Mouse (Mus musculus) kidney, embryonic 16.5 days (tissue): ENCODE data around the gene Exosc3. TPM values are rescaled to one million over a fixed set of nuclear protein-coding genes. Genes with fewer than 3 reads are reported as not detected.
"Not testable (repeated sequence)": the region's sequence is repeated elsewhere in the genome, so short reads cannot be mapped to it uniquely, and the experiment has no call there.

Source experiments
- ATAC-seq: fragments of 200-750 bp; cut with Nextera tagmentation; 2 replicates; pipeline ENCODE4 v1.8.0; 2017; ENCODE audit warnings: moderate TSS enrichment; ENCODE audit not compliant: low FRiP score, low TSS enrichment
- H3K27ac ChIP-seq: fragments of 300-500 bp; sonication (generic); 2 replicates; pipeline ENCODE4 v1.5.1; 2014; ENCODE audit warnings: low read length
- H3K27me3 ChIP-seq: fragments of 300-500 bp; sonication (generic); 2 replicates; pipeline ENCODE4 v1.6.1; 2014; ENCODE audit warnings: low read length, control low read depth, mixed read lengths; ENCODE audit not compliant: insufficient read depth
- H3K36me3 ChIP-seq: fragments of 300-500 bp; sonication (generic); 2 replicates; pipeline ENCODE4 v1.6.1; 2014; ENCODE audit warnings: low read length, control low read depth, mixed read lengths; ENCODE audit not compliant: insufficient read depth
- H3K4me1 ChIP-seq: fragments of 300-500 bp; sonication (generic); 2 replicates; pipeline ENCODE4 v1.6.1; 2014; ENCODE audit warnings: low read length, control low read depth, mixed read lengths; ENCODE audit not compliant: insufficient read depth
- H3K4me2 ChIP-seq: fragments of 300-500 bp; sonication (generic); replicated peaks from 2 replicates; pipeline ENCODE4 v1.6.1; 2014; ENCODE audit warnings: low read depth, low read length
- H3K4me3 ChIP-seq: fragments of 300-500 bp; sonication (generic); 2 replicates; pipeline ENCODE4 v1.5.1; 2014; ENCODE audit warnings: mild to moderate bottlenecking, low read length
- H3K9ac ChIP-seq: fragments of 300-500 bp; sonication (generic); replicated peaks from 2 replicates; pipeline ENCODE4 v1.6.1; 2014; ENCODE audit warnings: low read length
- H3K9me3 ChIP-seq: fragments of 300-500 bp; sonication (generic); 2 replicates; pipeline ENCODE4 v1.6.1; 2016; ENCODE audit warnings: low read length, control low read depth
- WGBS: fragments of 180-500 bp; shearing (Covaris S2); extraction: QIAGEN DNeasy Blood & Tissue Kit; methylation state at CpG from one replicate; pipeline ENCODE4 v1.1.7; 2014; 5-methylcytosine and 5-hydroxymethylcytosine counted together
- polyA plus RNA-seq: library from polyadenylated mRNA; unstranded; fragments of >200 nt; fragmentation: Nextera tagmentation; extraction: Ambion mirVana; gene quantifications from 2 replicates; pipeline ENCODE4 v1.2.1, GENCODE M21; 2015

Gene Exosc3
- polyA plus RNA-seq, result 84.0 and 85.3 TPM in 2 replicates

- Histone ChIP-seq H3K27ac (peak within 1 kb of the TSS; percentile 98), H3K9me3 (no peaks in the 10 kb centered on the region), H3K4me2 (peak within 1 kb of the TSS; percentile 95), H3K9ac (peak within 1 kb of the TSS; percentile 97), H3K27me3 (no peaks in the 10 kb centered on the region), H3K4me3 (peak within 1 kb of the TSS; percentile 99), H3K4me1 (peaks cover 18% of the 10 kb centered on the region), H3K36me3 (0 out of 2 replicates have a peak, but pooled peaks cover 4% of the 10 kb centered on the region)
- ATAC-seq, result peak; percentile 90
- under 1% methylated on average over 71 of the region's 76 CpGs for WGBS
Measured at GRCm38 (mm10) chr4:45342286-45343155, at the start of gene Exosc3. Gene Exosc3, minus strand, starts transcription at chr4:45342732.

GRCm38 (mm10) chr4:45392099-45392498, 49.6 kb upstream of the Exosc3 start:
- ATAC-seq, result no peak
- Histone ChIP-seq H3K4me2 (no peak overlapping the region), H3K27me3 (no peaks in the 10 kb centered on the region), H3K9me3 (no peaks in the 10 kb centered on the region), H3K9ac (no peak overlapping the region), H3K4me3 (no peak overlapping the region), H3K4me1 (no peaks in the 10 kb centered on the region), H3K36me3 (peaks cover 3% of the 10 kb centered on the region; the same call in 1 of the 2 replicates), H3K27ac (no peak overlapping the region)
- WGBS, result 68% methylated on average over 4 of the region's 4 CpGs

GRCm38 (mm10) chr4:45387296-45387695, 44.8 kb upstream of the Exosc3 start:
- not testable (repeated sequence) for H3K9me3 ChIP-seq, H3K4me1 ChIP-seq, H3K27me3 ChIP-seq, H3K9ac ChIP-seq, ATAC-seq, H3K36me3 ChIP-seq, H3K27ac ChIP-seq, H3K4me2 ChIP-seq, H3K4me3 ChIP-seq
- 95% methylated on average over 5 of the region's 5 CpGs for WGBS

GRCm38 (mm10) chr4:45382133-45382532, 39.6 kb upstream of the Exosc3 start:
- not testable (repeated sequence) for H3K4me2 ChIP-seq, H3K36me3 ChIP-seq, H3K4me1 ChIP-seq, H3K27me3 ChIP-seq, H3K9me3 ChIP-seq, H3K4me3 ChIP-seq, H3K27ac ChIP-seq, H3K9ac ChIP-seq, ATAC-seq
- 73% methylated on average over 2 of the region's 2 CpGs for WGBS

- H3K27me3 ChIP-seq, H3K27ac ChIP-seq, ATAC-seq: not testable (repeated sequence)
Measured at GRCm38 (mm10) chr4:45380903-45381580, 38.5 kb upstream of the Exosc3 start.

GRCm38 (mm10) chr4:45376573-45376972, 34.0 kb upstream of the Exosc3 start:
- no peak for ATAC-seq

More at GRCm38 (mm10) chr4:45380903-45381580, 38.5 kb upstream of the Exosc3 start:
- not testable (repeated sequence) for H3K4me3 ChIP-seq, H3K4me1 ChIP-seq, H3K4me2 ChIP-seq, H3K9ac ChIP-seq, H3K9me3 ChIP-seq, H3K36me3 ChIP-seq
- 83% methylated on average over 10 of the region's 10 CpGs for WGBS

GRCm38 (mm10) chr4:45374879-45375278, 32.3 kb upstream of the Exosc3 start:
- Histone ChIP-seq H3K36me3 (peaks cover 38% of the 10 kb centered on the region), H3K27ac (no peak overlapping the region), H3K27me3 (no peaks in the 10 kb centered on the region), H3K4me2 (no peak overlapping the region), H3K9ac (no peak overlapping the region), H3K4me1 (peaks cover 9% of the 10 kb centered on the region; the same call in 1 of the 2 replicates), H3K4me3 (no peak overlapping the region), H3K9me3 (no peaks in the 10 kb centered on the region)
- ATAC-seq, result no peak
- WGBS, result 26% methylated on average over 5 of the region's 5 CpGs

More at GRCm38 (mm10) chr4:45376573-45376972, 34.0 kb upstream of the Exosc3 start:
- Histone ChIP-seq H3K9me3 (no peaks in the 10 kb centered on the region), H3K27ac (no peak overlapping the region), H3K4me3 (no peak overlapping the region), H3K9ac (no peak overlapping the region), H3K36me3 (peaks cover 31% of the 10 kb centered on the region), H3K27me3 (no peaks in the 10 kb centered on the region), H3K4me2 (no peak overlapping the region), H3K4me1 (peaks cover 9% of the 10 kb centered on the region; the same call in 1 of the 2 replicates)
- 79% methylated on average over 4 of the region's 4 CpGs for WGBS

- Histone ChIP-seq H3K27me3 (no peaks in the 10 kb centered on the region), H3K4me3 (no peak overlapping the region), H3K36me3 (peaks cover 38% of the 10 kb centered on the region), H3K9ac (no peak overlapping the region), H3K9me3 (no peaks in the 10 kb centered on the region), H3K4me2 (no peak overlapping the region), H3K4me1 (peaks cover 9% of the 10 kb centered on the region; the same call in 1 of the 2 replicates), H3K27ac (no peak overlapping the region)
- 83% methylated on average over 3 of the region's 3 CpGs for WGBS
- ATAC-seq, result no peak
Measured at GRCm38 (mm10) chr4:45371261-45371660, 28.7 kb upstream of the Exosc3 start.

GRCm38 (mm10) chr4:45356653-45357052, 14.1 kb upstream of the Exosc3 start:
- 87% methylated on average over 3 of the region's 3 CpGs for WGBS
- Histone ChIP-seq H3K4me1 (no peaks in the 10 kb centered on the region), H3K27me3 (no peaks in the 10 kb centered on the region), H3K27ac (no peak overlapping the region), H3K9ac (no peak overlapping the region), H3K4me2 (no peak overlapping the region), H3K36me3 (peaks cover 11% of the 10 kb centered on the region), H3K4me3 (no peak overlapping the region), H3K9me3 (no peaks in the 10 kb centered on the region)
- no peak for ATAC-seq
